Mouse (Mus musculus): Measurements from ENCODE around the gene Tcte1. TPM values are rescaled to one million over a fixed set of nuclear protein-coding genes. Genes with fewer than 3 reads are reported as not detected.

Gene Tcte1
- polyA plus RNA-seq, 1 experiment: 0.16 TPM

- no peak for DNase-seq (ENCODE audit: low read depth in 1 of 2, low spot score in 2 of 2)
- H3K4me3 ChIP-seq (ENCODE audit: extremely low read depth, insufficient read depth, insufficient read length): no peak overlapping the region
- no peak for TF ChIP-seq CTCF (IDR thresholded peaks at IDR 0.05; ENCODE audit: extremely low read depth, insufficient read depth, insufficient read length, insufficient replicate concordance)
- TF ChIP-seq POLR2A (IDR thresholded peaks at IDR 0.05; ENCODE audit: low read depth, low read length): no peak
- no peak overlapping the region for H3K27ac ChIP-seq (ENCODE audit: insufficient read depth, low read length)
- WGBS: 75% methylated on average over 7 of the region's 7 CpGs
- peaks cover 13% of the 10 kb centered on the region for H3K27me3 ChIP-seq (ENCODE audit: control insufficient read depth, insufficient read depth, low read length)
- H3K36me3 ChIP-seq (ENCODE audit: control insufficient read depth, insufficient read depth, low read length): no peaks in the 10 kb centered on the region
- H3K4me1 ChIP-seq (ENCODE audit: control insufficient read depth, insufficient read depth, insufficient read length): peaks cover 5% of the 10 kb centered on the region; the same call in 1 of the 2 replicates
Measured at GRCm38 (mm10) chr17:45551249-45551796, 28.1 kb downstream of the Tcte1 start.

- TF ChIP-seq POLR2A (IDR thresholded peaks at IDR 0.05; ENCODE audit: low read depth, low read length) (no peak), CTCF (IDR thresholded peaks at IDR 0.05; ENCODE audit: extremely low read depth, insufficient read depth, insufficient read length, insufficient replicate concordance) (peak; percentile 95; the same call in 1 of the 2 replicates)
- DNase-seq (ENCODE audit: low read depth in 1 of 2, low spot score in 2 of 2): peak in 1 of 2 experiments; percentile 80
- no peak overlapping the region for H3K4me3 ChIP-seq (ENCODE audit: extremely low read depth, insufficient read depth, insufficient read length)
- peaks cover 13% of the 10 kb centered on the region for H3K27me3 ChIP-seq (ENCODE audit: control insufficient read depth, insufficient read depth, low read length)
- H3K27ac ChIP-seq (ENCODE audit: insufficient read depth, low read length): no peak overlapping the region
- no peaks in the 10 kb centered on the region for H3K36me3 ChIP-seq (ENCODE audit: control insufficient read depth, insufficient read depth, low read length)
- H3K4me1 ChIP-seq (ENCODE audit: control insufficient read depth, insufficient read depth, insufficient read length): peaks cover 5% of the 10 kb centered on the region; the same call in 1 of the 2 replicates
- WGBS: 13% methylated on average over 8 of the region's 8 CpGs
Measured at GRCm38 (mm10) chr17:45551816-45552451, 28.7 kb downstream of the Tcte1 start.

- no peak overlapping the region for H3K4me3 ChIP-seq (ENCODE audit: extremely low read depth, insufficient read depth, insufficient read length)
- no peak overlapping the region for H3K27ac ChIP-seq (ENCODE audit: insufficient read depth, low read length)
- DNase-seq (ENCODE audit: low read depth in 1 of 2, low spot score in 2 of 2): no peak
- WGBS: 92% methylated on average over 3 of the region's 3 CpGs
- H3K36me3 ChIP-seq (ENCODE audit: control insufficient read depth, insufficient read depth, low read length): no peaks in the 10 kb centered on the region
- H3K4me1 ChIP-seq (ENCODE audit: control insufficient read depth, insufficient read depth, insufficient read length): peaks cover 5% of the 10 kb centered on the region; the same call in 1 of the 2 replicates
- H3K27me3 ChIP-seq (ENCODE audit: control insufficient read depth, insufficient read depth, low read length): peaks cover 13% of the 10 kb centered on the region
- no peak for TF ChIP-seq CTCF (IDR thresholded peaks at IDR 0.05; ENCODE audit: extremely low read depth, insufficient read depth, insufficient read length, insufficient replicate concordance)
Measured at GRCm38 (mm10) chr17:45553065-45553464, 29.8 kb downstream of the Tcte1 start.

GRCm38 (mm10) chr17:45554420-45554819 lies 31.2 kb downstream of the Tcte1 start:
- Histone ChIP-seq H3K36me3 (ENCODE audit: control insufficient read depth, insufficient read depth, low read length) (peaks cover 9% of the 10 kb centered on the region), H3K4me3 (ENCODE audit: extremely low read depth, insufficient read depth, insufficient read length) (no peak overlapping the region), H3K27ac (ENCODE audit: insufficient read depth, low read length) (no peak overlapping the region), H3K27me3 (ENCODE audit: control insufficient read depth, insufficient read depth, low read length) (peaks cover 4% of the 10 kb centered on the region), H3K4me1 (ENCODE audit: control insufficient read depth, insufficient read depth, insufficient read length) (peaks cover 9% of the 10 kb centered on the region; the same call in 1 of the 2 replicates)
- no peak for DNase-seq (ENCODE audit: low read depth in 1 of 2, low spot score in 2 of 2)
- WGBS: 45% methylated on average over 1 of the region's 1 CpGs
- TF ChIP-seq CTCF (IDR thresholded peaks at IDR 0.05; ENCODE audit: extremely low read depth, insufficient read depth, insufficient read length, insufficient replicate concordance): no peak

GRCm38 (mm10) chr17:45555452-45556106 lies 32.3 kb downstream of the Tcte1 start, which contains the start of gene Nfkbie:
TSS of gene Nfkbie (plus strand) at chr17:45555703.
- H3K4me1 ChIP-seq (ENCODE audit: control insufficient read depth, insufficient read depth, insufficient read length): peaks cover 9% of the 10 kb centered on the region; the same call in 1 of the 2 replicates
- no peak for TF ChIP-seq CTCF (IDR thresholded peaks at IDR 0.05; ENCODE audit: extremely low read depth, insufficient read depth, insufficient read length, insufficient replicate concordance)
- TF ChIP-seq POLR2A (IDR thresholded peaks at IDR 0.05; ENCODE audit: low read depth, low read length): peak; percentile 83
- peaks cover 14% of the 10 kb centered on the region for H3K36me3 ChIP-seq (ENCODE audit: control insufficient read depth, insufficient read depth, low read length)
- DNase-seq (ENCODE audit: low read depth in 1 of 2, low spot score in 2 of 2): peak; percentile 90 to 99
- peak within 1 kb of the TSS; percentile 89 for H3K27ac ChIP-seq (ENCODE audit: insufficient read depth, low read length)
- peak within 1 kb of the TSS; percentile 97 for H3K4me3 ChIP-seq (ENCODE audit: extremely low read depth, insufficient read depth, insufficient read length)
- no peaks in the 10 kb centered on the region for H3K27me3 ChIP-seq (ENCODE audit: control insufficient read depth, insufficient read depth, low read length)
- whole genome bisulfite sequencing: under 1% methylated on average over 45 of the region's 45 CpGs

GRCm38 (mm10) chr17:45556107-45556489 lies 32.9 kb downstream of the Tcte1 start:
- Histone ChIP-seq H3K4me1 (ENCODE audit: control insufficient read depth, insufficient read depth, insufficient read length) (peaks cover 9% of the 10 kb centered on the region; the same call in 1 of the 2 replicates), H3K27me3 (ENCODE audit: control insufficient read depth, insufficient read depth, low read length) (no peaks in the 10 kb centered on the region), H3K36me3 (ENCODE audit: control insufficient read depth, insufficient read depth, low read length) (peaks cover 17% of the 10 kb centered on the region), H3K27ac (ENCODE audit: insufficient read depth, low read length) (peak overlapping the region; percentile 89), H3K4me3 (ENCODE audit: extremely low read depth, insufficient read depth, insufficient read length) (peak overlapping the region; percentile 97)
- DNase-seq (ENCODE audit: low read depth in 1 of 2, low spot score in 2 of 2): no peak
- TF ChIP-seq POLR2A (IDR thresholded peaks at IDR 0.05; ENCODE audit: low read depth, low read length): no peak
- WGBS: 1% methylated on average over 14 of the region's 14 CpGs

Data from spleen, adult 2 months (tissue).